8 mouse cellular contexts compared by ENCODE assay signal in genomic region chr1:121605118-121605517, GRCm38 (mm10). TPM values are rescaled to one million over a fixed set of nuclear protein-coding genes. Genes with fewer than 3 reads are reported as not detected.
A peak's percentile ranks its signal among the peaks of the same experiment; 100 is the strongest.
DNase-seq lines count a peak whose midpoint lies in the region; ATAC-seq and TF ChIP-seq lines count a peak whose summit lies in the region.

No protein-coding gene starts in this region.

- DNase-seq in forebrain, postnatal 0 days: peak; percentile 11
- DNase-seq in urinary bladder, postnatal 14 days (ENCODE audit: low spot score): peak; percentile 7
- no peak for DNase-seq in urinary bladder, adult 2 months (ENCODE audit: low spot score)
- peak; percentile 18 for DNase-seq in layer of hippocampus, adult 9-11 months
- no peak for DNase-seq in spleen, adult 18-20 months
- DNase-seq in urinary bladder, postnatal 10 days (ENCODE audit: low spot score): no peak

- no peaks in the 10 kb centered on the region for H3K4me1 ChIP-seq in forebrain, postnatal 0 days (ENCODE audit: insufficient read depth)
- H3K4me1 ChIP-seq in forebrain, embryonic 13.5 days: no peaks in the 10 kb centered on the region
- H3K4me1 ChIP-seq in heart, embryonic 12.5 days (replicated peaks): no peaks in the 10 kb centered on the region

- no peaks in the 10 kb centered on the region for H3K9me3 ChIP-seq in forebrain, postnatal 0 days (ENCODE audit: low read length)
- H3K9me3 ChIP-seq in forebrain, embryonic 13.5 days (replicated peaks): no peaks in the 10 kb centered on the region
- H3K9me3 ChIP-seq in heart, embryonic 12.5 days (replicated peaks): 0 out of 2 replicates have a peak, but pooled peaks cover 3% of the 10 kb centered on the region

- no peak for ATAC-seq in forebrain, postnatal 0 days
- no peak for ATAC-seq in forebrain, embryonic 13.5 days
- ATAC-seq in heart, embryonic 12.5 days (ENCODE audit: insufficient number of reproducible peaks, low FRiP score): no peak

- H3K4me2 ChIP-seq in forebrain, postnatal 0 days (ENCODE audit: low read depth): no peak overlapping the region
- no peak overlapping the region for H3K4me2 ChIP-seq in forebrain, embryonic 13.5 days
- no peak overlapping the region for H3K4me2 ChIP-seq in heart, embryonic 12.5 days

- peak; percentile 41 for TF ChIP-seq CTCF in forebrain, postnatal 0 days (IDR thresholded peaks at IDR 0.05; ENCODE audit: low read depth)

- no peaks in the 10 kb centered on the region for H3K27me3 ChIP-seq in forebrain, postnatal 0 days (ENCODE audit: insufficient read depth, low read length)
- no peaks in the 10 kb centered on the region for H3K27me3 ChIP-seq in forebrain, embryonic 13.5 days
- H3K27me3 ChIP-seq in heart, embryonic 12.5 days (replicated peaks): no peaks in the 10 kb centered on the region

- no peak overlapping the region for H3K9ac ChIP-seq in forebrain, postnatal 0 days
- no peak overlapping the region for H3K9ac ChIP-seq in forebrain, embryonic 13.5 days
- H3K9ac ChIP-seq in heart, embryonic 12.5 days: no peak overlapping the region

- no peak overlapping the region for H3K27ac ChIP-seq in forebrain, postnatal 0 days (ENCODE audit: low read depth, low read length)
- no peak overlapping the region for H3K27ac ChIP-seq in forebrain, embryonic 13.5 days
- no peak overlapping the region for H3K27ac ChIP-seq in heart, embryonic 12.5 days (ENCODE audit: poor library complexity, severe bottlenecking)

- WGBS in forebrain, postnatal 0 days: 63% methylated on average over 6 of the region's 6 CpGs
- 58% methylated on average over 6 of the region's 6 CpGs for WGBS in forebrain, embryonic 13.5 days
- 45% methylated on average over 6 of the region's 6 CpGs for WGBS in heart, embryonic 12.5 days

- no peaks in the 10 kb centered on the region for H3K36me3 ChIP-seq in forebrain, postnatal 0 days (ENCODE audit: insufficient read depth)
- H3K36me3 ChIP-seq in forebrain, embryonic 13.5 days (ENCODE audit: poor library complexity, severe bottlenecking): no peaks in the 10 kb centered on the region
- no peaks in the 10 kb centered on the region for H3K36me3 ChIP-seq in heart, embryonic 12.5 days

- no peak overlapping the region for H3K4me3 ChIP-seq in forebrain, postnatal 0 days (ENCODE audit: low read depth, low read length)
- no peak overlapping the region for H3K4me3 ChIP-seq in forebrain, embryonic 13.5 days
- H3K4me3 ChIP-seq in heart, embryonic 12.5 days: no peak overlapping the region

RNA-seq across cellular contexts. Expression of gene Ddx18, which starts 37.3 kb away (rescaled TPM):
- total RNA-seq in forebrain, postnatal 0 days (2014; rRNA removed): 37.5 and 40.0 TPM in 2 replicates
- polyA plus RNA-seq in forebrain, postnatal 0 days (2015; fragmentation: Nextera tagmentation; extraction: Ambion mirVana): 29.4 and 30.6 TPM in 2 replicates
- 68.6 and 75.3 TPM in 2 replicates for polyA plus RNA-seq in forebrain, embryonic 13.5 days (2015; fragmentation: Nextera tagmentation; extraction: Ambion mirVana)
- 40.4 and 43.0 TPM in 2 replicates for polyA plus RNA-seq in urinary bladder, adult 2 months (2012; rRNA removed)
- polyA plus RNA-seq in heart, embryonic 12.5 days (2016; fragmentation: Nextera tagmentation; extraction: Ambion mirVana): 46.4 and 47.6 TPM in 2 replicates

Comparison
In these comparisons a context has a peak if more than half of its experiments do, and no peak if none do; other contexts are left out.
1. DNase-seq: peak in forebrain, postnatal 0 days (single experiment), urinary bladder, postnatal 14 days (single experiment) and layer of hippocampus, adult 9-11 months (single experiment); none in urinary bladder, adult 2 months (single experiment), spleen, adult 18-20 months (0 of 2) and urinary bladder, postnatal 10 days (single experiment).